32 mouse cellular contexts compared by ENCODE assay signal in the genomic region with DNA sequence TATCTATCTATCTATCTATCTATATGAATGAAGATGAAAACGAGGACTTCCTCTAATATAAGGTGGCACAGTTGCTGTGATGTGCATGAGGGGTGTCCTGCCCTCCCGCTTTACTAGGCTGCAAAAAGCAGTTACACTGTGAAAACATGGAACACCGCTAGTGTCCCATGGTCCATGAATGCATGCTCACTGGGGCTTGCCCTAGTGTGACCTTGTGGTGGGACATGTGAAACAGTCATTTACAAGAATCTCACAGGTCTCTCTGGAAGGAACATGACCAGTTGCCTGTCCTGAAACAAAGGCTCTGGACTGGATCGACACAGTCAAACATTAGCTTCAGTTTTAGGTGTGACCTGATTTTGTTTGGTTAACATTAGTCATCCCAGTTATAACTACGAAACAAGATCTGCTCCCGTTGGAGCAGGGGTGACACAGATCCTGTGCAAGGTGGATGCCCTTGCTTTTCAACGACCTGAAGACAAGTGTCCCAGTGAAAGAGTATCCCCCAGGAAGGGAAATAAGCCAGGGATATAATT. TPM values are rescaled to one million over a fixed set of nuclear protein-coding genes. Genes with fewer than 3 reads are reported as not detected.
DNase-seq lines count a peak whose midpoint lies in the region; ATAC-seq and TF ChIP-seq lines count a peak whose summit lies in the region.
"Had no signal": no experiment of that assay in that cellular context is flagged by ENCODE, and none has a peak within 500 bp of the region (broad histone marks: within the 10 kb centered on the region; RNA-seq: fewer than 3 reads in every experiment).

No protein-coding gene starts in this region.

- H3K9ac ChIP-seq in intestine, postnatal 0 days (ENCODE audit: low read depth, low read length), result no peak overlapping the region
- H3K9ac ChIP-seq in kidney, postnatal 0 days (ENCODE audit: low read depth, low read length), result no peak overlapping the region
- H3K9ac ChIP-seq in stomach, embryonic 15.5 days, result no peak overlapping the region
- no peak overlapping the region for H3K9ac ChIP-seq in hindbrain, embryonic 14.5 days
- H3K9ac ChIP-seq: heart, embryonic 15.5 days; hindbrain, embryonic 12.5 days; limb, embryonic 15.5 days; midbrain, embryonic 12.5 days; neural tube, embryonic 12.5 days had no signal

- no peak for TF ChIP-seq CTCF in intestine, postnatal 0 days (IDR thresholded peaks at IDR 0.05; ENCODE audit: low read depth)
- no peak for TF ChIP-seq CTCF in kidney, postnatal 0 days (IDR thresholded peaks at IDR 0.05; ENCODE audit: low read depth)

- no peaks in the 10 kb centered on the region for H3K9me3 ChIP-seq in intestine, postnatal 0 days (ENCODE audit: control insufficient read depth)
- H3K9me3 ChIP-seq in kidney, postnatal 0 days (replicated peaks; ENCODE audit: low read length), result no peaks in the 10 kb centered on the region
- H3K9me3 ChIP-seq in stomach, embryonic 15.5 days, result no peaks in the 10 kb centered on the region
- no peaks in the 10 kb centered on the region for H3K9me3 ChIP-seq in hindbrain, embryonic 14.5 days (ENCODE audit: control insufficient read depth, low read length)
- H3K9me3 ChIP-seq: heart, embryonic 10.5 days; heart, embryonic 15.5 days; hindbrain, embryonic 12.5 days; limb, embryonic 10.5 days; limb, embryonic 15.5 days; megakaryocyte, embryonic 14.5 days; midbrain, embryonic 12.5 days; neural tube, embryonic 12.5 days had no signal

- H3K27me3 ChIP-seq in intestine, postnatal 0 days (replicated peaks; ENCODE audit: control insufficient read depth, insufficient read depth, low read length), result no peaks in the 10 kb centered on the region
- no peaks in the 10 kb centered on the region for H3K27me3 ChIP-seq in kidney, postnatal 0 days (ENCODE audit: insufficient read depth, low read length)
- no peaks in the 10 kb centered on the region for H3K27me3 ChIP-seq in stomach, embryonic 15.5 days (replicated peaks)
- H3K27me3 ChIP-seq in hindbrain, embryonic 14.5 days (ENCODE audit: control insufficient read depth, insufficient read depth, low read length), result no peaks in the 10 kb centered on the region
- H3K27me3 ChIP-seq: heart, embryonic 15.5 days; hindbrain, embryonic 12.5 days; limb, embryonic 15.5 days; midbrain, embryonic 12.5 days; neural tube, embryonic 12.5 days had no signal

- peaks cover 14% of the 10 kb centered on the region for H3K36me3 ChIP-seq in intestine, postnatal 0 days (ENCODE audit: control insufficient read depth, insufficient read depth)
- no peaks in the 10 kb centered on the region for H3K36me3 ChIP-seq in kidney, postnatal 0 days (ENCODE audit: insufficient read depth, low read length)
- H3K36me3 ChIP-seq in stomach, embryonic 15.5 days, result no peaks in the 10 kb centered on the region
- no peaks in the 10 kb centered on the region for H3K36me3 ChIP-seq in hindbrain, embryonic 14.5 days (replicated peaks; ENCODE audit: control insufficient read depth, insufficient read depth)
- H3K36me3 ChIP-seq: heart, embryonic 10.5 days; heart, embryonic 15.5 days; hindbrain, embryonic 12.5 days; limb, embryonic 10.5 days; limb, embryonic 15.5 days; midbrain, embryonic 12.5 days; neural tube, embryonic 12.5 days had no signal

- no peak for ATAC-seq in intestine, postnatal 0 days
- ATAC-seq in kidney, postnatal 0 days (replicated peaks; ENCODE audit: low FRiP score, low read depth), result peak; percentile 47; the same call in 1 of the 2 replicates
- ATAC-seq in stomach, embryonic 15.5 days (ENCODE audit: insufficient read depth, low FRiP score, low read depth), result no peak
- ATAC-seq in hindbrain, embryonic 14.5 days (ENCODE audit: low FRiP score), result no peak
- ATAC-seq: forebrain, embryonic 14.5 days had no signal

- peak; percentile 52 for DNase-seq in kidney, adult 9 months
- DNase-seq in kidney, adult 18-20 months, result no peak
- no peak for DNase-seq in kidney, postnatal 0 days (ENCODE audit: low spot score)
- DNase-seq in layer of hippocampus, postnatal 25 days (ENCODE audit: extremely low spot score in 1 of 2, low spot score in 1 of 2), result no peak
- DNase-seq in hindbrain, embryonic 14.5 days (ENCODE audit: low spot score), result no peak
- DNase-seq: adrenal gland, postnatal 10 days; B cell, adult 2 months; cerebellum, adult 8-10 months; cerebellum, postnatal 36 days; gastrocnemius, postnatal 14 days; heart, postnatal 36 days; lung, postnatal 36 days; right cerebral cortex, postnatal 4 days; thymus, adult 18-20 months; thymus, postnatal 4 days had no signal

- no peak overlapping the region for H3K4me2 ChIP-seq in intestine, postnatal 0 days (replicated peaks; ENCODE audit: low read depth)
- H3K4me2 ChIP-seq in kidney, postnatal 0 days (ENCODE audit: low read length), result no peak overlapping the region
- no peak overlapping the region for H3K4me2 ChIP-seq in stomach, embryonic 15.5 days
- H3K4me2 ChIP-seq in hindbrain, embryonic 14.5 days (replicated peaks), result no peak overlapping the region
- H3K4me2 ChIP-seq: heart, embryonic 15.5 days; hindbrain, embryonic 12.5 days; limb, embryonic 15.5 days; midbrain, embryonic 12.5 days; neural tube, embryonic 12.5 days had no signal

- 0 out of 2 replicates have a peak, but pooled peaks cover 5% of the 10 kb centered on the region for H3K4me1 ChIP-seq in intestine, postnatal 0 days (replicated peaks; ENCODE audit: control insufficient read depth, insufficient read depth, low read length)
- peaks cover 5% of the 10 kb centered on the region; the same call in 1 of the 2 replicates for H3K4me1 ChIP-seq in kidney, postnatal 0 days (replicated peaks; ENCODE audit: insufficient read depth, low read length)
- H3K4me1 ChIP-seq in stomach, embryonic 15.5 days, result peaks cover 13% of the 10 kb centered on the region; the same call in 1 of the 2 replicates
- H3K4me1 ChIP-seq in hindbrain, embryonic 14.5 days (replicated peaks; ENCODE audit: control insufficient read depth, insufficient read depth, low read length), result no peaks in the 10 kb centered on the region
- H3K4me1 ChIP-seq: heart, embryonic 15.5 days; hindbrain, embryonic 12.5 days; limb, embryonic 10.5 days; limb, embryonic 15.5 days; midbrain, embryonic 12.5 days; neural tube, embryonic 12.5 days had no signal

- H3K27ac ChIP-seq in intestine, postnatal 0 days (ENCODE audit: low read depth, low read length), result 0 out of 2 replicates have a peak overlapping the region, but pooled peaks have one; percentile 21
- peak overlapping the region; percentile 15; the same call in 1 of the 2 replicates for H3K27ac ChIP-seq in kidney, postnatal 0 days
- peak overlapping the region; percentile 78 for H3K27ac ChIP-seq in stomach, embryonic 15.5 days
- no peak overlapping the region for H3K27ac ChIP-seq in hindbrain, embryonic 14.5 days
- H3K27ac ChIP-seq: heart, embryonic 10.5 days; heart, embryonic 15.5 days; hindbrain, embryonic 12.5 days; limb, embryonic 10.5 days; limb, embryonic 15.5 days; midbrain, embryonic 12.5 days; neural tube, embryonic 12.5 days had no signal

- 53% methylated on average over 7 of the region's 7 CpGs for WGBS in intestine, postnatal 0 days
- WGBS in kidney, postnatal 0 days, result 48% methylated on average over 7 of the region's 7 CpGs
- WGBS in stomach, embryonic 15.5 days, result 71% methylated on average over 7 of the region's 7 CpGs
- 88% methylated on average over 7 of the region's 7 CpGs for WGBS in hindbrain, embryonic 14.5 days

- no peak overlapping the region for H3K4me3 ChIP-seq in intestine, postnatal 0 days (ENCODE audit: low read depth, low read length)
- no peak overlapping the region for H3K4me3 ChIP-seq in kidney, postnatal 0 days (replicated peaks; ENCODE audit: low read depth, low read length)
- H3K4me3 ChIP-seq in stomach, embryonic 15.5 days (replicated peaks), result no peak overlapping the region
- no peak overlapping the region for H3K4me3 ChIP-seq in hindbrain, embryonic 14.5 days (replicated peaks; ENCODE audit: low read length)
- H3K4me3 ChIP-seq: heart, embryonic 10.5 days; heart, embryonic 15.5 days; hindbrain, embryonic 12.5 days; limb, embryonic 10.5 days; limb, embryonic 15.5 days; megakaryocyte, embryonic 14.5 days; midbrain, embryonic 12.5 days; myocyte; neural tube, embryonic 12.5 days had no signal

RNA-seq across cellular contexts. Expression of gene 9130230L23Rik, which starts 36.7 kb away (rescaled TPM):
- 6.7 and 7.0 TPM in 2 replicates for polyA plus RNA-seq in intestine, postnatal 0 days (2015; fragmentation: Nextera tagmentation; extraction: Ambion mirVana)
- 0.33 and 0.47 TPM in 2 replicates for polyA plus RNA-seq in kidney, postnatal 0 days (2015; fragmentation: Nextera tagmentation; extraction: Ambion mirVana)
- polyA plus RNA-seq in stomach, embryonic 15.5 days (2015; fragmentation: Nextera tagmentation; extraction: Ambion mirVana), result 2.2 and 3.2 TPM in 2 replicates
- total RNA-seq in layer of hippocampus, postnatal 25 days (2021), result not detected
- polyA plus RNA-seq in hindbrain, embryonic 14.5 days (2014; fragmentation: Nextera tagmentation; extraction: Ambion mirVana), result 0.26 TPM in 1 of 2 replicates, not detected in the other
- total RNA-seq: adrenal gland, postnatal 10 days; granulocyte monocyte progenitor cell, adult 5-6 weeks; heart, postnatal 36 days; layer of hippocampus, adult 8-10 months; left cerebral cortex, postnatal 10 days; midbrain, postnatal 0 days had no signal
- polyA plus RNA-seq: embryonic facial prominence, embryonic 11.5 days; forebrain, embryonic 14.5 days; hindbrain, embryonic 12.5 days; midbrain, embryonic 12.5 days; midbrain, postnatal 0 days had no signal
